Mouse (Mus musculus) spleen, adult 2 months (tissue): ENCODE data around the gene Tbc1d14. TPM values are rescaled to one million over a fixed set of nuclear protein-coding genes. Genes with fewer than 3 reads are reported as not detected.

Experiments used
- DNase-seq, 2 experiments: peaks; one replicate each; pipeline versions ENCODE4 v3.0.0 to v3.0.0-alpha.2; 2012 to 2021; ENCODE audit warnings: low spot score in 2 of 2, low read depth in 1 of 2
- H3K27ac ChIP-seq: fragments of 200-500 bp; 2 replicates; pipeline ENCODE4 v1.5.1; 2012; ENCODE audit warnings: low read length, inconsistent platforms; ENCODE audit not compliant: insufficient read depth
- H3K27me3 ChIP-seq: fragments of 200-500 bp; 2 replicates; pipeline ENCODE4 v1.6.1; 2012; ENCODE audit warnings: mild to moderate bottlenecking, moderate library complexity, low read length, inconsistent platforms; ENCODE audit not compliant: control insufficient read depth, insufficient read depth
- H3K36me3 ChIP-seq: fragments of 200-500 bp; 2 replicates; pipeline ENCODE4 v1.6.1; 2012; ENCODE audit warnings: mild to moderate bottlenecking, low read length, inconsistent platforms; ENCODE audit not compliant: control insufficient read depth, insufficient read depth
- H3K4me1 ChIP-seq: fragments of 200-500 bp; 2 replicates; pipeline ENCODE4 v1.6.1; 2011; ENCODE audit warnings: inconsistent platforms; ENCODE audit not compliant: control insufficient read depth, insufficient read depth, insufficient read length
- H3K4me3 ChIP-seq: fragments of 200-500 bp; 2 replicates; pipeline ENCODE4 v1.5.1; 2011; ENCODE audit warnings: mild to moderate bottlenecking, inconsistent platforms; ENCODE audit not compliant: insufficient read depth, insufficient read length; ENCODE audit errors: extremely low read depth
- CTCF ChIP-seq: fragments of 200-500 bp; IDR thresholded peaks from 2 replicates; pipeline ENCODE4 v1.5.1; 2011; ENCODE audit warnings: mild to moderate bottlenecking, inconsistent platforms; ENCODE audit not compliant: insufficient read depth, insufficient read length, insufficient replicate concordance; ENCODE audit errors: extremely low read depth
- POLR2A ChIP-seq: fragments of 200-500 bp; IDR thresholded peaks from 2 replicates; pipeline ENCODE4 v1.6.1; 2011; ENCODE audit warnings: low read depth, low read length, inconsistent platforms
- WGBS: fragments of 180-500 bp; shearing (Covaris S2); methylation state at CpG from one replicate; pipeline ENCODE4 v1.1.7; 2018; 5-methylcytosine and 5-hydroxymethylcytosine counted together
- polyA plus RNA-seq: library from polyadenylated mRNA; depleted of rRNA; stranded (reverse); fragments of >200 nt; gene quantifications from 2 replicates; pipeline ENCODE4 v1.2.3, GENCODE M21; 2012

The Tbc1d14 gene
- polyA plus RNA-seq, 1 experiment, result 38.3 TPM

- no peaks in the 10 kb centered on the region for H3K27me3 ChIP-seq
- peaks cover 41% of the 10 kb centered on the region; the same call in 1 of the 2 replicates for H3K4me1 ChIP-seq
- no peak overlapping the region for H3K4me3 ChIP-seq
- 71% methylated on average over 4 of the region's 4 CpGs for WGBS
- TF ChIP-seq POLR2A (no peak), CTCF (no peak)
- H3K36me3 ChIP-seq, result peaks cover 5% of the 10 kb centered on the region
- no peak for DNase-seq
- peak overlapping the region; percentile 46 for H3K27ac ChIP-seq
Measured at GRCm38 (mm10) chr5:36570546-36571245, 22.4 kb downstream of the Tbc1d14 start.

- Histone ChIP-seq H3K4me3 (no peak overlapping the region), H3K36me3 (peaks cover 5% of the 10 kb centered on the region), H3K27ac (no peak overlapping the region), H3K4me1 (peaks cover 37% of the 10 kb centered on the region; the same call in 1 of the 2 replicates), H3K27me3 (no peaks in the 10 kb centered on the region)
- TF ChIP-seq CTCF (no peak), POLR2A (no peak)
- WGBS, result 92% methylated on average over 7 of the region's 7 CpGs
- DNase-seq, result no peak
Measured at GRCm38 (mm10) chr5:36570098-36570497, 23.0 kb downstream of the Tbc1d14 start.

- WGBS, result 92% methylated on average over 4 of the region's 4 CpGs
- Histone ChIP-seq H3K27me3 (no peaks in the 10 kb centered on the region), H3K4me3 (no peak overlapping the region), H3K27ac (peak overlapping the region; percentile 59; the same call in 1 of the 2 replicates), H3K36me3 (peaks cover 5% of the 10 kb centered on the region), H3K4me1 (peaks cover 39% of the 10 kb centered on the region; the same call in 1 of the 2 replicates)
- DNase-seq, result no peak
- TF ChIP-seq CTCF, result no peak
- TF ChIP-seq POLR2A, result no peak
Measured at GRCm38 (mm10) chr5:36568118-36568517, 25.0 kb downstream of the Tbc1d14 start.

GRCm38 (mm10) chr5:36567627-36568026 is 25.4 kb downstream of the Tbc1d14 start:
- WGBS, result 62% methylated on average over 2 of the region's 2 CpGs

GRCm38 (mm10) chr5:36564530-36564929 is 28.5 kb downstream of the Tbc1d14 start:
- Histone ChIP-seq H3K36me3 (no peaks in the 10 kb centered on the region), H3K4me3 (no peak overlapping the region), H3K4me1 (peaks cover 58% of the 10 kb centered on the region; the same call in 1 of the 2 replicates), H3K27me3 (no peaks in the 10 kb centered on the region), H3K27ac (no peak overlapping the region)
- TF ChIP-seq CTCF, result no peak
- no peak for TF ChIP-seq POLR2A
- DNase-seq, result no peak
- 80% methylated on average over 9 of the region's 9 CpGs for WGBS

More at GRCm38 (mm10) chr5:36567627-36568026, 25.4 kb downstream of the Tbc1d14 start:
- DNase-seq, result no peak
- peaks cover 5% of the 10 kb centered on the region for H3K36me3 ChIP-seq
- H3K27me3 ChIP-seq, result no peaks in the 10 kb centered on the region
- H3K27ac ChIP-seq, result peak overlapping the region; percentile 59
- H3K4me1 ChIP-seq, result peaks cover 43% of the 10 kb centered on the region; the same call in 1 of the 2 replicates
- no peak overlapping the region for H3K4me3 ChIP-seq
- no peak for TF ChIP-seq POLR2A
- no peak for TF ChIP-seq CTCF

GRCm38 (mm10) chr5:36563741-36564140 is 29.3 kb downstream of the Tbc1d14 start:
- Histone ChIP-seq H3K4me1 (peaks cover 58% of the 10 kb centered on the region; the same call in 1 of the 2 replicates), H3K4me3 (no peak overlapping the region), H3K27ac (peak overlapping the region; percentile 78), H3K36me3 (no peaks in the 10 kb centered on the region), H3K27me3 (no peaks in the 10 kb centered on the region)
- WGBS, result 42% methylated on average over 6 of the region's 6 CpGs
- DNase-seq, result peak in 1 of 2 experiments; percentile 53
- TF ChIP-seq CTCF, result no peak
- TF ChIP-seq POLR2A, result no peak
